14 mouse cellular contexts compared by ENCODE assay signal in genomic region chr2:181590471-181590870, GRCm38 (mm10). TPM values are rescaled to one million over a fixed set of nuclear protein-coding genes. Genes with fewer than 3 reads are reported as not detected.
DNase-seq lines count a peak whose midpoint lies in the region; ATAC-seq and TF ChIP-seq lines count a peak whose summit lies in the region.
"Had no signal": no experiment of that assay in that cellular context is flagged by ENCODE, and none has a peak within 500 bp of the region (broad histone marks: within the 10 kb centered on the region; RNA-seq: fewer than 3 reads in every experiment).

No protein-coding gene starts in this region.

- H3K27me3 ChIP-seq in hindbrain, embryonic 15.5 days, result no peaks in the 10 kb centered on the region
- no peaks in the 10 kb centered on the region for H3K27me3 ChIP-seq in hindbrain, embryonic 12.5 days
- H3K27me3 ChIP-seq in testis, adult 2 months (ENCODE audit: control insufficient read depth, insufficient read depth, low read length), result no peaks in the 10 kb centered on the region
- H3K27me3 ChIP-seq: embryonic facial prominence, embryonic 12.5 days had no signal

- peak; percentile 39 for DNase-seq in cerebellum, adult 9-11 months
- DNase-seq in cerebellum, postnatal 36 days, result no peak
- no peak for DNase-seq in testis, postnatal 14 days (ENCODE audit: low spot score)
- no peak for DNase-seq in adrenal gland, postnatal 25 days
- DNase-seq: heart, adult 18-20 months; kidney, adult 2 months; lung, embryonic 14.5 days; thymus, adult 18-20 months had no signal

- H3K27ac ChIP-seq in hindbrain, embryonic 15.5 days (replicated peaks), result no peak overlapping the region
- H3K27ac ChIP-seq in hindbrain, embryonic 12.5 days, result no peak overlapping the region
- no peak overlapping the region for H3K27ac ChIP-seq in testis, adult 2 months (ENCODE audit: control insufficient read depth, insufficient read depth, low read depth, low read length)
- H3K27ac ChIP-seq: embryonic facial prominence, embryonic 12.5 days had no signal

- WGBS in hindbrain, embryonic 15.5 days, result 97% methylated on average over 5 of the region's 5 CpGs
- 95% methylated on average over 5 of the region's 5 CpGs for WGBS in hindbrain, embryonic 12.5 days

- TF ChIP-seq CTCF in testis, adult 2 months (IDR thresholded peaks at IDR 0.05; ENCODE audit: control insufficient read depth, insufficient read depth, insufficient replicate concordance, low read depth, low read length), result no peak

- 0 out of 2 replicates have a peak overlapping the region, but pooled peaks have one; percentile 63 for H3K4me2 ChIP-seq in hindbrain, embryonic 15.5 days
- no peak overlapping the region for H3K4me2 ChIP-seq in hindbrain, embryonic 12.5 days (replicated peaks)

- ATAC-seq in hindbrain, embryonic 15.5 days (ENCODE audit: low FRiP score, low read depth), result no peak
- no peak for ATAC-seq in hindbrain, embryonic 12.5 days (ENCODE audit: low FRiP score)
- no peak for ATAC-seq in CD4-positive, CD25-positive, alpha-beta regulatory T cell, adult 4 months

- peak overlapping the region; percentile 97 for H3K9ac ChIP-seq in hindbrain, embryonic 15.5 days
- H3K9ac ChIP-seq in hindbrain, embryonic 12.5 days, result no peak overlapping the region

- TF ChIP-seq POLR2A in testis, adult 2 months (IDR thresholded peaks at IDR 0.05; ENCODE audit: control insufficient read depth, low read depth, low read length), result no peak

- peaks cover 37% of the 10 kb centered on the region for H3K4me1 ChIP-seq in hindbrain, embryonic 15.5 days (replicated peaks)
- H3K4me1 ChIP-seq in hindbrain, embryonic 12.5 days, result peaks cover 22% of the 10 kb centered on the region
- peaks cover 4% of the 10 kb centered on the region for H3K4me1 ChIP-seq in testis, adult 2 months (ENCODE audit: control insufficient read depth, insufficient read depth, low read length)

- peaks cover 51% of the 10 kb centered on the region for H3K36me3 ChIP-seq in hindbrain, embryonic 15.5 days
- peaks cover 57% of the 10 kb centered on the region for H3K36me3 ChIP-seq in hindbrain, embryonic 12.5 days
- peaks cover 3% of the 10 kb centered on the region for H3K36me3 ChIP-seq in testis, adult 2 months (ENCODE audit: control insufficient read depth, insufficient read depth, low read length)

- H3K4me3 ChIP-seq in hindbrain, embryonic 15.5 days, result peak overlapping the region; percentile 99; the same call in 1 of the 2 replicates
- H3K4me3 ChIP-seq in hindbrain, embryonic 12.5 days, result no peak overlapping the region
- peak overlapping the region; percentile 4; the same call in 1 of the 2 replicates for H3K4me3 ChIP-seq in testis, adult 2 months (ENCODE audit: control insufficient read depth, low read depth, low read length)

- no peaks in the 10 kb centered on the region for H3K9me3 ChIP-seq in hindbrain, embryonic 15.5 days
- H3K9me3 ChIP-seq in hindbrain, embryonic 12.5 days (replicated peaks), result no peaks in the 10 kb centered on the region
- H3K9me3 ChIP-seq: embryonic facial prominence, embryonic 12.5 days; G1E had no signal

RNA-seq across cellular contexts. Expression of gene Prpf6, which starts 1.2 kb away (rescaled TPM):
- polyA plus RNA-seq in hindbrain, embryonic 15.5 days (2015; fragmentation: Nextera tagmentation; extraction: Ambion mirVana), result 59.3 and 60.3 TPM in 2 replicates
- 72.0 and 72.4 TPM in 2 replicates for polyA plus RNA-seq in hindbrain, embryonic 12.5 days (2016; fragmentation: Nextera tagmentation; extraction: Ambion mirVana)
- polyA plus RNA-seq in testis, adult 2 months (2012; rRNA removed), result 19.5 and 20.1 TPM in 2 replicates
- 57.7 and 73.7 TPM in 2 replicates for total RNA-seq in adrenal gland, postnatal 25 days (2021)
- polyA plus RNA-seq in CD4-positive, CD25-positive, alpha-beta regulatory T cell, adult 4 months (2017; shearing (Covaris generic)), result 100 to 1,000 TPM in 1 of 2 experiments, 10 to 100 TPM in 1; 86.8 to 115 TPM

RNA-seq across cellular contexts. Expression of gene Zfp512b, which starts 2.1 kb away (rescaled TPM):
- 82.9 and 94.0 TPM in 2 replicates for polyA plus RNA-seq in hindbrain, embryonic 15.5 days (2015; fragmentation: Nextera tagmentation; extraction: Ambion mirVana)
- 91.0 and 97.7 TPM in 2 replicates for polyA plus RNA-seq in hindbrain, embryonic 12.5 days (2016; fragmentation: Nextera tagmentation; extraction: Ambion mirVana)
- polyA plus RNA-seq in testis, adult 2 months (2012; rRNA removed), result 83.2 and 90.6 TPM in 2 replicates
- 56.6 and 81.6 TPM in 2 replicates for total RNA-seq in adrenal gland, postnatal 25 days (2021)
- 10 to 100 TPM; 19.0 to 45.0 TPM for polyA plus RNA-seq in CD4-positive, CD25-positive, alpha-beta regulatory T cell, adult 4 months (2017; shearing (Covaris generic))

RNA-seq across cellular contexts. Expression of gene Uckl1, which starts 5.8 kb away (rescaled TPM):
- polyA plus RNA-seq in hindbrain, embryonic 15.5 days (2015; fragmentation: Nextera tagmentation; extraction: Ambion mirVana), result 61.2 and 62.0 TPM in 2 replicates
- 64.2 and 66.3 TPM in 2 replicates for polyA plus RNA-seq in hindbrain, embryonic 12.5 days (2016; fragmentation: Nextera tagmentation; extraction: Ambion mirVana)
- polyA plus RNA-seq in testis, adult 2 months (2012; rRNA removed), result 44.4 and 44.5 TPM in 2 replicates
- total RNA-seq in adrenal gland, postnatal 25 days (2021), result 94.2 and 128 TPM in 2 replicates
- 100 to 1,000 TPM; 178 to 280 TPM for polyA plus RNA-seq in CD4-positive, CD25-positive, alpha-beta regulatory T cell, adult 4 months (2017; shearing (Covaris generic))

RNA-seq across cellular contexts. Expression of gene Samd10, which starts 8.5 kb away (rescaled TPM):
- 186 and 200 TPM in 2 replicates for polyA plus RNA-seq in hindbrain, embryonic 15.5 days (2015; fragmentation: Nextera tagmentation; extraction: Ambion mirVana)
- polyA plus RNA-seq in hindbrain, embryonic 12.5 days (2016; fragmentation: Nextera tagmentation; extraction: Ambion mirVana), result 97.4 and 101 TPM in 2 replicates
- polyA plus RNA-seq in testis, adult 2 months (2012; rRNA removed), result 61.7 and 61.8 TPM in 2 replicates
- 19.3 and 26.4 TPM in 2 replicates for total RNA-seq in adrenal gland, postnatal 25 days (2021)
- 1 to 10 TPM; 5.9 to 7.1 TPM for polyA plus RNA-seq in CD4-positive, CD25-positive, alpha-beta regulatory T cell, adult 4 months (2017; shearing (Covaris generic))
